Mouse (Mus musculus) stomach, postnatal 0 days (tissue): ENCODE results near the gene Syf2.

Source experiments
- CTCF ChIP-seq: IDR thresholded peaks from 2 replicates; pipeline ENCODE4 v1.5.1; 2016; ENCODE audit warnings: antibody characterized with exemption, low read depth, mild to moderate bottlenecking, moderate library complexity
- EP300 ChIP-seq: optimal IDR thresholded peaks from 2 replicates; pipeline ENCODE3; 2016; ENCODE audit warnings: antibody characterized with exemption

DNA sequence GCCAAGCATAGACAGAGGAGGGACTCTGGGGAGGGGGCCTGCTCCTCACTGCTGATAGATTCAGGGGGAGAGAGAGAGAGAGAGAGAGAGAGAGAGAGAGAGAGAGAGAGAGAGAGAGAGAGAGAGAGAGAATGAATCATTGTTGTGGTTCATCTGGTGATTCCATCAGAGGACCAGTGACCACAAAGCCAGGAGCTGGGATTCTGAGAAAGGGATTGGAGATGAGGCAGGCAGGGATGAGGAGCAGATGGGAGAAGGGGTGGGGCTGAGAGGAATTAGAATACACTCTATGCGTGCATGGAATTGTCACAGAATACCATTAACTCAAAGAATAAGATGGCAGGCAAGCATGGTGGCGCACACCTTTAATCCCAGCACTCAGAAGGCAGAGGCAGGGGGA lies 24.5 kb downstream of the Syf2 start:
- TF ChIP-seq EP300 (no peak), CTCF (no peak)
